Mouse (Mus musculus) bone marrow macrophage, adult 2 months (primary cell): ENCODE data around the gene Nckap5.

Experiments
- CTCF ChIP-seq: IDR thresholded peaks from 2 replicates; pipeline ENCODE4 v1.5.1; 2012; ENCODE audit warnings: low read depth, mild to moderate bottlenecking, low read length, moderate library complexity
- POLR2A ChIP-seq: IDR thresholded peaks from 2 replicates; pipeline ENCODE4 v1.6.1; 2012; ENCODE audit warnings: mild to moderate bottlenecking, low read depth, low read length, borderline replicate concordance

GRCm38 (mm10) chr1:126461527-126462354 is 368.9 kb downstream of the Nckap5 start:
- TF ChIP-seq CTCF (no peak), POLR2A (no peak)
